Mouse (Mus musculus): Measurements from ENCODE around the gene Snrnp27.

GRCm38 (mm10) chr6:86678341-86678740 is 6.0 kb downstream of the Snrnp27 start:
- no peak for TF ChIP-seq EP300 (IDR thresholded peaks at IDR 0.05; ENCODE audit: insufficient read depth, low read depth, low read length)
- TF ChIP-seq CTCF (IDR thresholded peaks at IDR 0.05), result no peak

Data from heart, adult 2 months (tissue).